Mouse (Mus musculus) liver, adult 2 months (tissue): Measurements from ENCODE around the gene Mbd4. TPM values are rescaled to one million over a fixed set of nuclear protein-coding genes. Genes with fewer than 3 reads are reported as not detected.
A peak's percentile ranks its signal among the peaks of the same experiment; 100 is the strongest.

Experiments used
- DNase-seq: peaks from one replicate; pipeline ENCODE4 v3.0.0-alpha.2; 2011; ENCODE audit warnings: low read depth, low spot score; ENCODE audit errors: extremely low read depth
- H3K27ac ChIP-seq: fragments of 200-500 bp; replicated peaks from 2 replicates; pipeline ENCODE4 v1.5.1; 2012; ENCODE audit warnings: low read depth, mild to moderate bottlenecking, control low read depth, inconsistent platforms, low read length; ENCODE audit not compliant: insufficient read depth
- H3K27me3 ChIP-seq: fragments of 200-500 bp; 2 replicates; pipeline ENCODE4 v1.6.1; 2012; ENCODE audit warnings: mild to moderate bottlenecking, moderate library complexity, low read length, inconsistent platforms; ENCODE audit not compliant: control insufficient read depth, insufficient read depth
- H3K36me3 ChIP-seq: fragments of 200-500 bp; 2 replicates; pipeline ENCODE4 v1.6.1; 2012; ENCODE audit warnings: low read length, inconsistent platforms; ENCODE audit not compliant: control insufficient read depth, insufficient read depth
- H3K4me1 ChIP-seq: fragments of 200-500 bp; 2 replicates; pipeline ENCODE4 v1.6.1; 2011; ENCODE audit warnings: low read length; ENCODE audit not compliant: control insufficient read depth, insufficient read depth
- H3K4me3 ChIP-seq: fragments of 200-500 bp; 2 replicates; pipeline ENCODE4 v1.5.1; 2011; ENCODE audit warnings: low read depth, mild to moderate bottlenecking, control low read depth, low read length, moderate library complexity; ENCODE audit not compliant: insufficient read depth
- H3K79me2 ChIP-seq: fragments of 200-500 bp; 2 replicates; pipeline ENCODE4 v1.6.1; 2012; ENCODE audit warnings: inconsistent platforms, mild to moderate bottlenecking, low read length, moderate library complexity; ENCODE audit not compliant: control insufficient read depth, insufficient read depth
- H3K9ac ChIP-seq: fragments of 200-500 bp; 2 replicates; pipeline ENCODE4 v1.6.1; 2012; ENCODE audit warnings: low read depth, mild to moderate bottlenecking, control low read depth, inconsistent platforms, low read length
- CTCF ChIP-seq: fragments of 200-500 bp; IDR thresholded peaks from 2 replicates; pipeline ENCODE4 v1.5.1; 2011; ENCODE audit warnings: low read depth, low read length, control low read depth
- POLR2A ChIP-seq: fragments of 200-500 bp; IDR thresholded peaks from 2 replicates; pipeline ENCODE4 v1.6.1; 2011; ENCODE audit warnings: low read length, control low read depth; ENCODE audit not compliant: insufficient read depth; ENCODE audit errors: extremely low read depth
- WGBS: fragments of 180-500 bp; shearing (Covaris S2); methylation state at CpG from one replicate; pipeline ENCODE4 v1.1.7; 2018; 5-methylcytosine and 5-hydroxymethylcytosine counted together
- polyA plus RNA-seq: library from polyadenylated mRNA; depleted of rRNA; stranded (reverse); fragments of >200 nt; gene quantifications from 2 replicates; pipeline ENCODE4 v1.2.3, GENCODE M21; 2012; rRNA removed
- total RNA-seq: library from RNA; depleted of rRNA; stranded (reverse); fragments of >200 nt; gene quantifications from 2 replicates; pipeline ENCODE4 v1.2.3, GENCODE M21; 2014; rRNA removed

Gene Mbd4
- total RNA-seq = 1.1 and 1.8 TPM in 2 replicates
- polyA plus RNA-seq = 0.21 and 0.31 TPM in 2 replicates

DNA sequence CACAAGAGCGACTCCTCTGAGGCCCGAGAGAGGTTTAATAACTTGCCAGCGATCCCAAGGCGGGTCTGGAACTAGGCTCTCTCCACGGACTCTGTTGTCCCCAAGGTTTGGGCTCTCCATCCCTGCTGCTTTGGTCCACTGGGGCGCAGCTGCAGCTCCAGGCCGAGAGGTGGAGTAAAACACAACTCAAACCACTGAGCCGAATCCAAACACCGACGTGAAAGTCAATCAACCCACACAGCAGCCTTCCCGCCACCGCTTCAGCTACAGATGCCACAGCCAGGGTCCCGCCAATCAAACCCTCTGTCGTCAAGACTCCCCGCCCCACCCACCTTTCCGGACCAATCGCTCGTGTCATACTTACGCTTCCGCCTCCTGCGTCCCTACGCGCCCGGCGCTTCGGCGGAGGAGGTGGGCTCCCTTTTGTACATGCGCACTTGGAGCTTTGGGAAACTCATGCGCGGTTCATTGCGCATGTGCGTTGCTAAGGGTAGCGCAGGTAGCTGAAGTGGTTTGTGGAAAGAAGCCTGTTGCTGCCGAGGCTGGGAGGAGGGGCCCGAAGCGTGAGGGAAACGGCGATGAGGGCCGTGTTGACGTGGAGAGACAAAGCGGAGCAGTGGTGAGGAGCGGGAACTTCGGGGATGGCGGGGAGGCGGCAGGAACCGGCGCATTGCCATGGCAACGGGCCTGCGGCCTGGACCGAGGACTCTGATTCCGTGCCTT lies at the start of gene Mbd4, which contains the start of gene Ift122:
Gene Mbd4, minus strand, starts transcription at position 281 of the 723 bp plus-strand sequence.
Gene Ift122, plus strand, starts transcription at position 380 of the 723 bp plus-strand sequence.
- no peaks in the 10 kb centered on the region for H3K27me3 ChIP-seq
- H3K4me3 ChIP-seq = peak within 1 kb of the TSS; percentile 67
- under 1% methylated on average over 51 of the region's 51 CpGs for WGBS
- peak within 1 kb of the TSS; percentile 17; the same call in 1 of the 2 replicates for H3K27ac ChIP-seq
- DNase-seq = peak; percentile 95
- no peaks in the 10 kb centered on the region for H3K36me3 ChIP-seq
- H3K9ac ChIP-seq = peak within 1 kb of the TSS; percentile 26
- peak; percentile 77 for TF ChIP-seq CTCF
- no peak for TF ChIP-seq POLR2A
- no peaks in the 10 kb centered on the region for H3K79me2 ChIP-seq
- 0 out of 2 replicates have a peak, but pooled peaks cover 2% of the 10 kb centered on the region for H3K4me1 ChIP-seq

- Histone ChIP-seq H3K27ac (no peak overlapping the region), H3K4me1 (peaks cover 2% of the 10 kb centered on the region; the same call in 1 of the 2 replicates), H3K9ac (no peak overlapping the region), H3K36me3 (no peaks in the 10 kb centered on the region), H3K27me3 (no peaks in the 10 kb centered on the region), H3K4me3 (no peak overlapping the region), H3K79me2 (no peaks in the 10 kb centered on the region)
- TF ChIP-seq CTCF (no peak), POLR2A (no peak)
- no peak for DNase-seq
- WGBS = 83% methylated on average over 3 of the region's 3 CpGs
These were observed 49.4 kb upstream of the Mbd4 start for GRCm38 (mm10) chr6:115902545-115902944.

- 71% methylated on average over 8 of the region's 8 CpGs for WGBS
- DNase-seq = no peak
- no peaks in the 10 kb centered on the region for H3K36me3 ChIP-seq
- no peaks in the 10 kb centered on the region for H3K79me2 ChIP-seq
- no peak for TF ChIP-seq CTCF
- TF ChIP-seq POLR2A = no peak
- H3K9ac ChIP-seq = no peak overlapping the region
- H3K4me1 ChIP-seq = peaks cover 7% of the 10 kb centered on the region; the same call in 1 of the 2 replicates
- H3K27me3 ChIP-seq = no peaks in the 10 kb centered on the region
- H3K4me3 ChIP-seq = no peak overlapping the region
- H3K27ac ChIP-seq = peak overlapping the region; percentile 29
These were observed 48.3 kb upstream of the Mbd4 start for GRCm38 (mm10) chr6:115901489-115901931.

DNA sequence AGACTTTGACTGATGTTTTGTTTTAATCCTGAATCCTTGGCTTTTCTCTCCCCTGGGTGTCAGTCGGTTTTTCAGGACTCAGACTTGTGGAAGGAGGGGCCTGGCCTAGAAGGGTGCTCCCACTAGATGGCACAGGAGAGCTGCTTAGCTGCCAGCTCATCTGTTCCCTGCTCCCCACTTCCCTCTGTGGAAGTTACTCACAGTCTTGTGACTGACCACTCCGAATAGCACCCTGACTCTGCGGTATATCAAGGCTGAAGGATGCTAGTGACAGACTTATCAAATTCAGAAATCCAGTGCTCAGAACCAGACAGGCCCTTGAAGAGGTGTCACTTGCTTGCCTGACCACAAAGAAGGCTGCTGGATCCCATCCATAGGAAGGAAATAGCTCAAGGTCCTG lies 47.9 kb upstream of the Mbd4 start:
- no peak overlapping the region for H3K4me3 ChIP-seq
- peak overlapping the region; percentile 29 for H3K27ac ChIP-seq
- WGBS = 27% methylated on average over 3 of the region's 3 CpGs
- no peak for TF ChIP-seq POLR2A
- peak; percentile 88 for TF ChIP-seq CTCF
- no peaks in the 10 kb centered on the region for H3K27me3 ChIP-seq
- no peak overlapping the region for H3K9ac ChIP-seq
- no peaks in the 10 kb centered on the region for H3K79me2 ChIP-seq
- no peaks in the 10 kb centered on the region for H3K36me3 ChIP-seq
- peaks cover 7% of the 10 kb centered on the region; the same call in 1 of the 2 replicates for H3K4me1 ChIP-seq
- DNase-seq = peak; percentile 52

GRCm38 (mm10) chr6:115897926-115898520 lies 44.9 kb upstream of the Mbd4 start:
- no peak for TF ChIP-seq CTCF
- no peak for TF ChIP-seq POLR2A
- Histone ChIP-seq H3K79me2 (no peaks in the 10 kb centered on the region), H3K4me3 (no peak overlapping the region), H3K27ac (no peak overlapping the region), H3K9ac (no peak overlapping the region), H3K27me3 (no peaks in the 10 kb centered on the region), H3K36me3 (no peaks in the 10 kb centered on the region), H3K4me1 (peaks cover 7% of the 10 kb centered on the region; the same call in 1 of the 2 replicates)
- DNase-seq = no peak
- 82% methylated on average over 7 of the region's 7 CpGs for WGBS
